Mouse (Mus musculus) lung, embryonic 14.5 days (tissue): ENCODE measurements around the gene Rasl11b. TPM values are rescaled to one million over a fixed set of nuclear protein-coding genes. Genes with fewer than 3 reads are reported as not detected.
A peak's percentile ranks its signal among the peaks of the same experiment; 100 is the strongest.

Source experiments
- ATAC-seq: fragments of 200-750 bp; cut with Nextera tagmentation; 2 replicates; pipeline ENCODE4 v1.8.0; 2017; ENCODE audit warnings: mild to moderate bottlenecking, moderate TSS enrichment, moderate library complexity; ENCODE audit not compliant: insufficient read depth
- DNase-seq: peaks from one replicate; pipeline ENCODE4 v3.0.0-alpha.2; 2015
- H3K27ac ChIP-seq: fragments of 300-500 bp; sonication (generic); 2 replicates; pipeline ENCODE4 v1.5.1; 2014; ENCODE audit warnings: low read depth, mild to moderate bottlenecking, moderate library complexity
- H3K27me3 ChIP-seq: fragments of 300-500 bp; sonication (generic); 2 replicates; pipeline ENCODE4 v1.6.1; 2014; ENCODE audit warnings: low read length, control low read depth; ENCODE audit not compliant: insufficient read depth
- H3K36me3 ChIP-seq: fragments of 300-500 bp; sonication (generic); 2 replicates; pipeline ENCODE4 v1.6.1; 2014; ENCODE audit warnings: control low read depth; ENCODE audit not compliant: insufficient read depth
- H3K4me1 ChIP-seq: fragments of 300-500 bp; sonication (generic); 2 replicates; pipeline ENCODE4 v1.6.1; 2014; ENCODE audit warnings: antibody characterized with exemption, control low read depth; ENCODE audit not compliant: insufficient read depth
- H3K4me2 ChIP-seq: fragments of 300-500 bp; sonication (generic); 2 replicates; pipeline ENCODE4 v1.6.1; 2014; ENCODE audit warnings: mild to moderate bottlenecking
- H3K4me3 ChIP-seq: fragments of 300-500 bp; sonication (generic); 2 replicates; pipeline ENCODE4 v1.5.1; 2014; ENCODE audit warnings: low read depth, low read length
- H3K9ac ChIP-seq: fragments of 300-500 bp; sonication (generic); 2 replicates; pipeline ENCODE4 v1.6.1; 2014
- H3K9me3 ChIP-seq: fragments of 300-500 bp; sonication (generic); 2 replicates; pipeline ENCODE4 v1.6.1; 2016; ENCODE audit warnings: low read depth, low read length, control low read depth
- CTCF ChIP-seq: IDR thresholded peaks from 2 replicates; pipeline ENCODE4 v1.5.1; 2016; ENCODE audit warnings: antibody characterized with exemption, low read depth
- WGBS: fragments of 180-500 bp; shearing (Covaris S2); extraction: QIAGEN DNeasy Blood & Tissue Kit; methylation state at CpG from one replicate; pipeline ENCODE4 v1.1.7; 2014; 5-methylcytosine and 5-hydroxymethylcytosine counted together
- polyA plus RNA-seq: library from polyadenylated mRNA; unstranded; fragments of >200 nt; fragmentation: Nextera tagmentation; extraction: Ambion mirVana; gene quantifications from 2 replicates; pipeline ENCODE4 v1.2.1, GENCODE M21; 2014

Rasl11b gene
- polyA plus RNA-seq, 1 experiment from 2014 or later: 90.2 TPM

DNA sequence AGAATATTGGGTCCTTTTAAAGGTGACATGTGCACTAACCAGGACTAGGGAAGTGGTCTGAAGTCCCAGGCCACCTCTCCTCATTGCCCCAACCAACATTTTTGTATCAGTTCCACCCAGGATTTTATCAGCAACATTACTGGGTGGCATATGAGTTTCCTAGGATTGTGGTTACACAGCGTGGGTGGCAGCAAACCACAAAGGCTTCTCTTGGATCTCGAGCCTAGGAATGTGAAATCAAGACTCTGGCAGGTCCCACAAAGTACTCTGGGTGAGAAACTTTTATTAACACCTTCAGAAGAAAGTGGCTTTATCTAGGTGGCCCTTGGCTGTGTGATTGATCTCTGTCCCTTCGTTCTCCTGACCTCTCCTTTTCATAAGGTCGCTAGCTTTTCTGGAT lies 34.7 kb upstream of the Rasl11b start:
- no peak for DNase-seq
- no peak for ATAC-seq
- no peaks in the 10 kb centered on the region for H3K36me3 ChIP-seq
- peak overlapping the region; percentile 91 for H3K27ac ChIP-seq
- H3K27me3 ChIP-seq: no peaks in the 10 kb centered on the region
- H3K9me3 ChIP-seq: no peaks in the 10 kb centered on the region
- 38% methylated on average over 4 of the region's 4 CpGs for WGBS
- H3K4me1 ChIP-seq: peaks cover 34% of the 10 kb centered on the region
- TF ChIP-seq CTCF: no peak
- H3K9ac ChIP-seq: no peak overlapping the region
- H3K4me2 ChIP-seq: no peak overlapping the region
- no peak overlapping the region for H3K4me3 ChIP-seq

- TF ChIP-seq CTCF: no peak
- 6% methylated on average over 15 of the region's 15 CpGs for WGBS
- Histone ChIP-seq H3K36me3 (no peaks in the 10 kb centered on the region), H3K4me3 (peak overlapping the region; percentile 20), H3K9ac (peak overlapping the region; percentile 11), H3K27me3 (no peaks in the 10 kb centered on the region), H3K4me1 (peaks cover 34% of the 10 kb centered on the region), H3K4me2 (peak overlapping the region; percentile 61), H3K9me3 (no peaks in the 10 kb centered on the region), H3K27ac (peak overlapping the region; percentile 91)
- ATAC-seq (peak; percentile 94), DNase-seq (peak; percentile 90)
Measured at GRCm38 (mm10) chr5:74161297-74161926, 33.7 kb upstream of the Rasl11b start.

DNA sequence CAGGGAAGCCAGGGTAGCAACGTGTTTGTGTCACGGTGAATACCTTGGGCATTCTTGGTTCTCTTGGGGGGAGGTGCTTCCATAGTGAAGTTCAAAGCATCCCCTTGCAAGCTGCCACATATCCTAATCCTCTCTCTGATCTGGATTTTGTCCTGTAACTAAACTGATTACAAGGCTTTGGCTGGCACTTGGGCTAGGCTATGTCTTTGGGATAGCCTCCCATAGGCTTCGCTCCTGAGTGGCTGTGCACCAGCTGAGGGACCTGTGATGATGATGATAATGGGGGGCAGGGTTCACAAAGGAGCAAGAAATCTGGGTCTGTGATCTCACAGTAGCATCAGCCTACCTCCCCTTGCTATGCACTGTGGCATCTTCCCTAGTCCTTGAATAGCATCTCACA lies 33.1 kb upstream of the Rasl11b start:
- Histone ChIP-seq H3K4me3 (peak overlapping the region; percentile 20), H3K4me1 (peaks cover 30% of the 10 kb centered on the region), H3K36me3 (no peaks in the 10 kb centered on the region), H3K27ac (peak overlapping the region; percentile 91), H3K27me3 (no peaks in the 10 kb centered on the region), H3K4me2 (peak overlapping the region; percentile 61), H3K9ac (peak overlapping the region; percentile 11), H3K9me3 (no peaks in the 10 kb centered on the region)
- no peak for TF ChIP-seq CTCF
- ATAC-seq: peak; percentile 1; the same call in 1 of the 2 replicates
- WGBS: 36% methylated on average over 3 of the region's 3 CpGs
- no peak for DNase-seq

- ATAC-seq (no peak), DNase-seq (peak; percentile 60)
- TF ChIP-seq CTCF: no peak
- WGBS: 76% methylated on average over 6 of the region's 6 CpGs
- H3K4me3 ChIP-seq: no peak overlapping the region
- H3K36me3 ChIP-seq: no peaks in the 10 kb centered on the region
- no peak overlapping the region for H3K4me2 ChIP-seq
- no peak overlapping the region for H3K27ac ChIP-seq
- peaks cover 31% of the 10 kb centered on the region for H3K4me1 ChIP-seq
- no peaks in the 10 kb centered on the region for H3K27me3 ChIP-seq
- no peak overlapping the region for H3K9ac ChIP-seq
- H3K9me3 ChIP-seq: no peaks in the 10 kb centered on the region
Measured at GRCm38 (mm10) chr5:74163141-74163540, 31.9 kb upstream of the Rasl11b start.

DNA sequence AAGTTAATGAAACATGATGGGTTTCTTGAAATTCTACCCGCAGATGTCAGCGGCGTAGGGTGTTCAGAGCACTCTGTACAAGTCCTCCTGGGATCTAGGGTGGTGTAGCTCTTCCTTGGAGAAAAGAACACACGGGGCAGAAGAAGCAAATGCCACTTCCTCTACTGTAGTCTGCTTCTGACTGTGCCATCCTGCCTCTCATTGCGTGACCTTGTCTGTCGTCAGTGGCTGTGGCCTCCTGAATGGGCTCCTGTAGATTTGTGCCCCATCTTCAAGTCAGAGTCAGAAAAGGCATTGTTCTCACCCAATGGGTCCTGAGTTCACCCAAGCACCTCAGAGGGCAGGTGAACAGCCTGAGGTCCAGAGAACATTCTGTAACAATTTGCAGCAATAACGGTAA lies 30.5 kb upstream of the Rasl11b start:
- H3K4me1 ChIP-seq: peaks cover 39% of the 10 kb centered on the region
- H3K4me3 ChIP-seq: no peak overlapping the region
- no peak overlapping the region for H3K4me2 ChIP-seq
- no peaks in the 10 kb centered on the region for H3K9me3 ChIP-seq
- no peaks in the 10 kb centered on the region for H3K27me3 ChIP-seq
- DNase-seq: no peak
- H3K27ac ChIP-seq: no peak overlapping the region
- ATAC-seq: no peak
- TF ChIP-seq CTCF: no peak
- WGBS: 85% methylated on average over 7 of the region's 7 CpGs
- H3K36me3 ChIP-seq: no peaks in the 10 kb centered on the region
- no peak overlapping the region for H3K9ac ChIP-seq

GRCm38 (mm10) chr5:74166642-74167041 lies 28.4 kb upstream of the Rasl11b start:
- Histone ChIP-seq H3K9ac (no peak overlapping the region), H3K4me1 (peaks cover 25% of the 10 kb centered on the region), H3K27me3 (no peaks in the 10 kb centered on the region), H3K27ac (no peak overlapping the region), H3K4me3 (no peak overlapping the region), H3K36me3 (no peaks in the 10 kb centered on the region), H3K4me2 (no peak overlapping the region), H3K9me3 (no peaks in the 10 kb centered on the region)
- no peak for TF ChIP-seq CTCF
- 80% methylated on average over 3 of the region's 3 CpGs for WGBS
- ATAC-seq (no peak), DNase-seq (no peak)

- Histone ChIP-seq H3K27ac (peak overlapping the region; percentile 33; the same call in 1 of the 2 replicates), H3K4me1 (peaks cover 18% of the 10 kb centered on the region), H3K4me3 (no peak overlapping the region), H3K9me3 (no peaks in the 10 kb centered on the region), H3K27me3 (no peaks in the 10 kb centered on the region), H3K36me3 (no peaks in the 10 kb centered on the region), H3K9ac (no peak overlapping the region), H3K4me2 (no peak overlapping the region)
- TF ChIP-seq CTCF: no peak
- peak; percentile 73 for DNase-seq
- ATAC-seq: peak; percentile 55; the same call in 1 of the 2 replicates
- WGBS: 42% methylated on average over 3 of the region's 3 CpGs
Measured at GRCm38 (mm10) chr5:74168085-74168484, 27.0 kb upstream of the Rasl11b start.
